Mouse (Mus musculus): Measurements from ENCODE around the gene Metrnl.
"Not testable (repeated sequence)": the region's sequence is repeated elsewhere in the genome, so short reads cannot be mapped to it uniquely, and the experiment has no call there.

Gene Metrnl

GRCm38 (mm10) chr11:121701244-121701643, at the start of gene Metrnl:
Gene Metrnl (plus strand): TSS chr11:121701544.
- DNase-seq: no peak

DNA sequence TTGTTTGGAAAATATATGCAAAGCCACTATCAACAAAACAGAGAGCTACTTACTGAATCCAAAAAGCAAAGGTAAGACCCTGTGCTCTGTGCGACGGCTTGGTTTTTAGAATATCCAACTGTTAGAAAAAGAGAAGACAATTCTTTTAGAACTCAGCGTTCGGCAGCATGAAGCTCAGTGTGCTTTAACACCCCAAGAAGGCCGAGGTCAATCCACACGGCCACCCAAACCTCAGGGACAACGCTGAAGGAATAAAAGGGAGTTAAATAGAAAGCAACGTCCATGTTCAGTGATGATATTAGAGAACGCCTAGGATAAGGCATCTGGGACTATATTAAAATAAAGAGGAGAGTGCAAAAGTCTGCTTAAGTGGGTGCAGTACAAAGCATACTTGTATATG, 49.8 kb upstream of the Metrnl start:
- DNase-seq: no peak

DNA sequence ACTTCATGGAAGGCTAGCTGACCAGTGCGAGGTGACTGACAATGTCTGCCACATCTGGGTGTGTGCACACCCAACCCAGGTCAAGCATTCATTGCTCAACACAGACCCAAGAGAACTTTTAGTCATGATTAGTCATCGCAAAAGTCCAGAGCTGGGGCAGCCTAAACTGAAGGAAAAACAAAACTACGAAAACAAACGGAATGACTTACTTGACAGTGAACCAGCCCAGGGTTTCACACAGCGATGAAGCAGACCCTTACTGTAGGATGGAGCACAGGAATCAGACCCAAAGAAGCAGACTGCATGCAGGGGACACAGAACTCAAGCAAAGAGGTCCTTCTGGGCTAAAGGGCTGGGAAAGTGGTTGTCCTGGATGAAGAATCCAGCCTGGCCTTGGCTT, 49.4 kb upstream of the Metrnl start:
- DNase-seq: no peak

GRCm38 (mm10) chr11:121652547-121653305, 48.6 kb upstream of the Metrnl start:
- peak; percentile 88 for DNase-seq

GRCm38 (mm10) chr11:121653631-121654030, 47.7 kb upstream of the Metrnl start:
- no peak for DNase-seq

GRCm38 (mm10) chr11:121654406-121654945, 46.9 kb upstream of the Metrnl start:
- DNase-seq: no peak

DNA sequence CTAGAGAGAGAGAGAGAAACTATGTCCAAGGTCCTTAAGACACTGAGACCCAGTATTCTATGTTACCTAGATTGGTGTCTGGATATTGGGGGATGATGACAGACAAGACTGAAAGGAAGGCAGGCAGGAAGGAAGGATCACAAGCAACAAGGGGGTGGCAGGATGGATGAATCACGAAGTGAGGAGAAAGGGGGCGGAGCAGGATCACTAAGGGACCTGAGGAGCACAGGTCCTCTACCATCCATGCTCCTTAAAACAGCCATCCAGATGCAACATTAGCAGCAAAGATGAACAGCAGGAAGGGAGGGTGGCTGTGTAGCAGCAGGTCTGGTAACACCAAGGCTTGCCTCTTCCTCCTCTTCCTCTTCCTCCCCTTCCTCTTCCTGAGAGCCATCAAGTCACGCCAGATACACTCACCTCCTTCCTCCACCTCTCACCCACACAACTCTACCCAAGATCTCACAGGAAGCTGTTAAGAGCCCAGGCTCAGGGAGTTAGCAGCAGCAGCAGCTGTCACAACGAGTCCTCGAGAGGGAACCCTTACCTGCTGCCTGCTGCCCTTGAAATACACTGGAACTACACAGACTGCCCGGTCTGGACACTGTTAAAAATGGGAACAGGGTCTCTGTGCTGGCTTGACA, 46.1 kb upstream of the Metrnl start:
- DNase-seq: no peak

- no peak for DNase-seq
Observed at GRCm38 (mm10) chr11:121655807-121656511, 45.4 kb upstream of the Metrnl start.

- DNase-seq: no peak
Observed at GRCm38 (mm10) chr11:121658151-121658550, 43.2 kb upstream of the Metrnl start.

GRCm38 (mm10) chr11:121660604-121661003, 40.7 kb upstream of the Metrnl start:
- not testable (repeated sequence) for DNase-seq

GRCm38 (mm10) chr11:121661116-121661515, 40.2 kb upstream of the Metrnl start:
- no peak for DNase-seq

GRCm38 (mm10) chr11:121667541-121667940, 33.8 kb upstream of the Metrnl start:
- no peak for DNase-seq

- DNase-seq: no peak
Observed at GRCm38 (mm10) chr11:121668776-121669175, 32.6 kb upstream of the Metrnl start.

- DNase-seq: no peak
Observed at GRCm38 (mm10) chr11:121670926-121671325, 30.4 kb upstream of the Metrnl start.

- no peak for DNase-seq
Observed at GRCm38 (mm10) chr11:121672312-121672989, 28.9 kb upstream of the Metrnl start.

GRCm38 (mm10) chr11:121672990-121673572, 28.3 kb upstream of the Metrnl start, which contains the start of gene B3gntl1:
Gene B3gntl1 (minus strand): TSS chr11:121673153.
- DNase-seq: peak; percentile 100

DNA sequence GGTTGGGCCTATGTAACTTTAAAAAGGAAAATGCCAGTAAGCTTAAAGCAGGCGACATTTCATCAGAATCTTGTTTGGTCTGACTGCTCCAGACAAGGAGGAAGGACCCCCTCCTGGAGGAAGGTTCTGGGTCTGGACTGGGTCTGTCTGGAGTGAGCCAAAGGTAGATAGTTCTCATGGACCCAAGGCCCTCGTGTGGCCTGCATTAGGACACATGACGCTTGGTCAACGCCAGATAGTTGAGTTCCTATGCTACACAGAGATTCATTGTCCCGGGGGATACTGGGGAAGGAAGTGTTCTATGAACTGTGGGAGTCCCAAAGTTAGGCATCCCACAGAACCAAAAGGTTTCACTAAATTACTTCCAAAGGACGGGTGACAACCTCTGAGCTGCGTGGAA, 27.7 kb upstream of the Metrnl start:
- no peak for DNase-seq

- no peak for DNase-seq
Observed at GRCm38 (mm10) chr11:121676836-121677235, 24.5 kb upstream of the Metrnl start.

GRCm38 (mm10) chr11:121679581-121679980, 21.8 kb upstream of the Metrnl start:
- no peak for DNase-seq

DNA sequence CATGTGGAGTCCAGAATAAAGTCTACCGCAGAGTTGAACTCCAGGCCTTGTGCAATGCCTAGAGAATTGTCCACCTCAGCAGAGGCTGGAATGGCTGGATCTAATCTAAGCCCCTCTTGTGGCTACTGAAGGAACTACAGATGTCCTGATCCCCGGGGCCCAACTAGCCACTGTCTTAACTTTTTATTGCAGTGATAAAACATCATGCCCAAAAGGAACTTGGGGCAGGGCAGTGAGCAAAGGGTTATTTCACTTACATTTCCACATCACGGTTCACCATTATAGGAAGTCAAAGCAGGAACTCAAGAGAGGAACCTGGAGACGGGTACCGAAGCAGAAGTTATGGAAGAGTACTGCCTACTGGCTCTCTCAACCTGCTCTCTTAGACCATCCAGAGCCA, 20.6 kb upstream of the Metrnl start:
- peak; percentile 57 for DNase-seq

DNA sequence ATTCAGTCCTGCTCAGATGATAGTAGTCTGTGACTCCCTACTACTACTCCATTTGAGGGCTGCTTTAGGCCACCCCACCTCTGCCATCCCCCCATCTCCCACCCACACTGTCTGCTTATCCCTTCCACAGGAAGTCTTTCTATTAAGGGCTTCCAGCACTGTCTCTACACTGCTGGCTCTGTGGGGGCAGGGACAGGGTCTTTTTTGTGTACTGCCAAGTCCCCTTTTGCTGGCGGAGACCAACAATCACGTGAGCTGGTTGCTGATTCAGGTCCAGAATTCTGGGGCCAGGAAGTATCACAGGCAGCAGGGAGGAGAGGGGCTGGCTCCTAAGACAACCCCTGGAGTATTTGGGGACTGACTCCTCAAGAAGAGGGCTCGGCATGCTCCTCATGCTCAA, 18.1 kb upstream of the Metrnl start:
- no peak for DNase-seq

- peak; percentile 54 for DNase-seq
Observed at GRCm38 (mm10) chr11:121685491-121686001, 15.8 kb upstream of the Metrnl start.
